Mouse (Mus musculus): Measurements from ENCODE around the gene Tcp10b. TPM values are rescaled to one million over a fixed set of nuclear protein-coding genes. Genes with fewer than 3 reads are reported as not detected.
A peak's percentile ranks its signal among the peaks of the same experiment; 100 is the strongest.
"Not testable (repeated sequence)": the region's sequence is repeated elsewhere in the genome, so short reads cannot be mapped to it uniquely, and the experiment has no call there.

Tcp10b gene
- polyA plus RNA-seq, 1 experiment from 2014 or later = not detected

DNA sequence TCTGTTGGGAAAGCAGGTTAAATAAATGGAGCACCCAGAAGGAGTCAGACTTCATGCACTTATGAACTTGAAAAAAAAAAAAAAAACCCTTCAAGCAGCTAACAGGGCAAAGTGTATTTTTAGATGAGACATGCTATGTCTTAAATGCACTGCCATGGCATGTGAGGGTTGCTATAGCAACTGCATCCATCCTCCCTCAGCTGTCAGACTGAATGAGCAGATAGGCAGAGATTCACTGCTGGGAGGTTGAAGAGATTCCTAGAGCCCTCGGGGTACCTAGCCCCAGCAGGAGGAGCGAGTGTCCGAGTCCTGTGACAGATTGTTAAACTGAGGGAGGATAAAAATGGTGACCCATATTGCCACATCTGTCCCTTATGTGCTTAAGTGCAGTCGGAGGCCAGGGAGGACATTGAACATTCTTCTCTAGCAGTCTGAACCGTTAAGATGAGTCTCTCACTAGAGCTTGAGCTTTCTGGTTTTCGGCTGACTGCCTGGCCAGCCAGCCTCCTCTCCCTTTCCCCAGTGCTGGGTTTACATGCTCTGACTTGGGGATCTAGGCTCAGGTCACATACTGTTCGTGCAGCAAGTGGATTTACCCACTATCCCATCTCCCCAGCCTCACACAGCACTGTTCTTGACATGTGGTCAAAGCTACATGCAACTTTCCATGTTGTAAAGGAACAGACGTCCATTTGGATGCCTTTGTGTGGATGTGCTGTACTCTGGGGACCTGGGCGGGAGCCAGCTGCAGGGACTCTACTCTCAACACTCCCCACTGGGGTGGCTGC lies 51.8 kb downstream of the Tcp10b start:
- ATAC-seq (replicated peaks) = peak; percentile 87
- H3K27me3 ChIP-seq; H3K36me3 ChIP-seq; H3K4me3 ChIP-seq; H3K4me2 ChIP-seq (replicated peaks); H3K4me1 ChIP-seq; H3K9ac ChIP-seq (replicated peaks); H3K9me3 ChIP-seq: not testable (repeated sequence)
- H3K27ac ChIP-seq (replicated peaks) = peak overlapping the region; percentile 37; the same call in 1 of the 2 replicates
- WGBS = 56% methylated on average over 3 of the region's 9 CpGs

DNA sequence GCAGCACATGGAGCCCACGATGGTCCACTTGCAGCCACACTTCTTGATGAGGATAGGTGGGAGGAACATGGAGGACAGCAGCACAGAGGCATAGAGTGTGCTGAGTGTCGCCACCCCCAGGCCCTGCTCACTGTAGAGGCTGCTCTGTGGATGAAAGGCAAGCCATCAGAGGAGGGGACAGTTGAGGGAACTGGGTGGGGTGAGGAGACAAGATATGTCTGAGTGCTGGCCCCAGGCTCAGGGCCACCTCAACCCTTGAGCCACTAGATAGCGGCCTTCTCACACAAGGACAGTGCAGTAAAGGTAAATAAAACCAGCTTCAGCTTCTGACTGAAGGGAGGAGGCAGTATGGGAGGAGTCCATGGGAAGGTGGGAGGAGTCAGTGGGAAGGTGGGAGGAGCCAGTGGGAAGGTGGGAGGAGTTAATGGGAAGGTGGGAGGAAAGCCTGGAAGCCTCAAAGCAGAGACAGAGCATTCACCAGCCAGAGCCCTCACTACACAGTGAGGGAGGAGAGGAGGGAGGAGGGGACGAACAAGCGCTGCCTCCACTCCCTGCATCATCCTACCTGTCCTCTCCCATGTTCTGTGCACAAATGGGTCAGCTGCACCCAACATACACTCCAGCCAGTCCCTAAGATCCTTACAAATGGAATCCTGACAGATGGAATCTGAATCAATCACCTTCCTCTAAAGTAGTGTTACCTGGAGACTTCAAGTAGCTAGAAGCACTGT lies 62.6 kb downstream of the Tcp10b start:
- peak; percentile 47; the same call in 1 of the 2 replicates for ATAC-seq (replicated peaks)
- not testable (repeated sequence) for H3K36me3 ChIP-seq; H3K4me2 ChIP-seq (replicated peaks); H3K4me1 ChIP-seq; H3K4me3 ChIP-seq; H3K27me3 ChIP-seq; H3K9me3 ChIP-seq; H3K27ac ChIP-seq (replicated peaks); H3K9ac ChIP-seq (replicated peaks)
- WGBS = 94% methylated on average over 2 of the region's 5 CpGs

DNA sequence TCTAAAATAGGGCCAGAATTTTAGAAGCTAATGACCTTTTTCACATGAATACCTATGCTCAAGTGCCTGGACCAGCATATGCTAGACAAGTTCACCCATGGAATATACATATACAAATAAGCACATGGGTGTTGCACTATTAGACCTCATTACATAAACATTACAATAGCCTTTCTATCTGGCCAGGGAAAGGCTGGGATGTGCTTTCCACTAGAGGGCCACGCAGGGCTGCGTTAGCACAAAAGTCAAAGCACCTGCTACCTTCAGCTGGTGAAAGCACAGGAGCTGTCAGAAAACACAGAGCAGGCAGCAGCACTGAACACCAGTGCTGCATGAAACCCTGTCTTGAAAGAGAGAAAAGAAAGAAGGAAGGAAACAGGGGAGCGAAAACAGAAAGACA lies 63.3 kb downstream of the Tcp10b start:
- ATAC-seq (replicated peaks); H3K4me2 ChIP-seq (replicated peaks); H3K27me3 ChIP-seq; H3K36me3 ChIP-seq; H3K27ac ChIP-seq (replicated peaks); H3K9ac ChIP-seq (replicated peaks); H3K4me1 ChIP-seq; H3K4me3 ChIP-seq; H3K9me3 ChIP-seq: not testable (repeated sequence)
- WGBS = 45% methylated on average over 3 of the region's 3 CpGs

DNA sequence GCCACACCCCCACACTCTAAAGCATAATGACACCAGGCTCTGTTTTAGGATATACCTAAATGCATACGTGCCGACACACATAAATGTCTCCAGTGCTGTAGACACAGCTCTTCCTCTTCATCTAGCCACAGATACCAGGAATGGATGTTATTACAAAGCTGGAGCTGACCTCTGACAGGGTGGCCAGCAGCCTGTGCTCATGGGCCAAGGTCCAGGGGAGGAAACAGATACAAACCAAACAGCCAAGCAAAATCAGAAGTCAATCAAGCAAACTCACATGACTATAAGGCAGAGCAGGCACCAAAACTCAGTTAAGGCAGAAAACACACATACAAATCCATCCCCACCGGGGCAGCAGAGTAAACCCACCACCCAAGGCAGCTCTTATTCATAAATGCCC lies 68.4 kb downstream of the Tcp10b start:
- not testable (repeated sequence) for H3K27ac ChIP-seq (replicated peaks); H3K36me3 ChIP-seq; H3K9me3 ChIP-seq; H3K4me2 ChIP-seq (replicated peaks); H3K9ac ChIP-seq (replicated peaks); ATAC-seq (replicated peaks); H3K4me1 ChIP-seq; H3K27me3 ChIP-seq; H3K4me3 ChIP-seq
- no CpG with 5 or more reads among the region's 3 CpGs for WGBS

DNA sequence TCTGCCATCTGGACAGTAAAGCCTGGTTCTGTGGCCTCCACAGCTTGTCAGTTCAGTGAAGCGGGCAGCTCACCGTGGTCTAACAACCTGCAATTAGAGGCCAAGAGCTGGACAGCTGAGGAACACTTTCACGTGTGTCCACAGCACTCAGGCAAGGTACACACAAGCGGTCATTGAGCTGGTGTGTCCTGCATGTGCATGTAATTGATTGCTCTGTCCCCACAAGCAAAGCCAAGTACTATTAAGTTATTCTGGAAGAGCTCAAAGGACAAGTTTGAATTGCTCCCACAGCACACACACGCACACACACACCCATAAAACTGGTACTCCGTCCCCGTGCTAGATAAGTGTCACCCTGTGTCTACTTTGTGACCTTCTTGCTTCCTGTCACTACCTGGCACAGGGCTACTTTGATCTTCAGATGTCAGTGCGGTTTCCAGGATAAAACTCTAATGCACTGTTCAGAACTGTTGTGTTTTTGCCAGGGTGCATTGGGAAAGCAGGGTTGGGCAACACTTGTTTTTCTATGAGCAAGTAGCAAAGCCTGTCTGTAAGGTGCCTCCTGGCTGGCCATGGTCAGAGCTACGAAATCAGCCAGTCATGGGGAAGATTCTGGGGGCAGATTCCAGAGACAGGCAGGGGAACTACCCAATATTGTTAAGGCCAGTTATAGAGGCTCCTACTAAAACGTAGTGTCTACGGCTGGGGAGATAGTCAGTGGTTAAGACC lies 69.0 kb downstream of the Tcp10b start:
- not testable (repeated sequence) for H3K27ac ChIP-seq (replicated peaks); H3K4me2 ChIP-seq (replicated peaks); H3K27me3 ChIP-seq; ATAC-seq (replicated peaks); H3K4me1 ChIP-seq; H3K9ac ChIP-seq (replicated peaks); H3K4me3 ChIP-seq; H3K36me3 ChIP-seq; H3K9me3 ChIP-seq
- WGBS = 90% methylated on average over 9 of the region's 11 CpGs

DNA sequence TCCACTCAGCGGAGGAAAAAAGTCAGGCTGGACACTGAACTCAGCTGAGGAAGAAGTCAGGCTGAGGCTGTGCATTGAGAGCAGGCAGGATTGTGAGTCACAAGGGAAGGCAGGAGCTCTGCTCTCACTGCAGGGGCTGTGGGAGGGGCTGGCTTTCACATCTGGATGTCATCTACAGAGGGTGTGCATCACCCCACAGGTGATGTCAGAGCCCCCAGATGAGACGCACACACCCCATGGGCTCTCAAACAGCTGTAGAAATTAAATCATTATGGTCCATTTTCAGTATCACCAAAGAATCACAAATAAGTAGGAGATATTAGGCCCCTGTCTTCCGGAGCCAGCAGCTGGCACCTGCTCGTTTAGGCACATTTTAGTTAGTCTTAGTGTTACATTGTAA lies 70.8 kb downstream of the Tcp10b start, which contains the start of gene Unc93a:
TSS of gene Unc93a (minus strand) at position 101 of the 400 bp plus-strand sequence.
- 74% methylated on average over 3 of the region's 4 CpGs for WGBS
- H3K27me3 ChIP-seq; H3K4me2 ChIP-seq (replicated peaks); H3K36me3 ChIP-seq; ATAC-seq (replicated peaks); H3K27ac ChIP-seq (replicated peaks); H3K4me1 ChIP-seq; H3K9ac ChIP-seq (replicated peaks); H3K9me3 ChIP-seq; H3K4me3 ChIP-seq: not testable (repeated sequence)

Other genes with a start within 250 kb of the Tcp10b start
- gene Mas1, start 193.0 kb upstream of the Tcp10b start, polyA plus RNA-seq (2015; fragmentation: Nextera tagmentation; extraction: Ambion mirVana) = 0.23 and 0.28 TPM in 2 replicates
- not detected in 2 replicates for gene Mrgprh, start 185.1 kb upstream of the Tcp10b start, polyA plus RNA-seq (2015; fragmentation: Nextera tagmentation; extraction: Ambion mirVana)
- 1.9 and 2.2 TPM in 2 replicates for gene Pnldc1, start 150.9 kb upstream of the Tcp10b start, polyA plus RNA-seq (2015; fragmentation: Nextera tagmentation; extraction: Ambion mirVana)
- gene Tcp1, start 145.4 kb upstream of the Tcp10b start, polyA plus RNA-seq (2015; fragmentation: Nextera tagmentation; extraction: Ambion mirVana) = 425 and 442 TPM in 2 replicates
- gene Mrpl18, start 144.8 kb upstream of the Tcp10b start, polyA plus RNA-seq (2015; fragmentation: Nextera tagmentation; extraction: Ambion mirVana) = 141 and 143 TPM in 2 replicates
- gene Acat3, start 120.5 kb upstream of the Tcp10b start, polyA plus RNA-seq (2015; fragmentation: Nextera tagmentation; extraction: Ambion mirVana) = 1.00 and 1.0 TPM in 2 replicates
- gene Acat2, start 100.4 kb upstream of the Tcp10b start, polyA plus RNA-seq (2015; fragmentation: Nextera tagmentation; extraction: Ambion mirVana) = 323 TPM in 2 replicates
- 157 and 161 TPM in 2 replicates for gene Wtap, start 66.9 kb upstream of the Tcp10b start, polyA plus RNA-seq (2015; fragmentation: Nextera tagmentation; extraction: Ambion mirVana)
- 113 and 121 TPM in 2 replicates for gene Sod2, start 54.3 kb upstream of the Tcp10b start, polyA plus RNA-seq (2015; fragmentation: Nextera tagmentation; extraction: Ambion mirVana)
- 0.32 TPM in 1 of 2 replicates, not detected in the other for gene Gpr31b, start 8.8 kb upstream of the Tcp10b start, polyA plus RNA-seq (2015; fragmentation: Nextera tagmentation; extraction: Ambion mirVana)
- 0.06 TPM in 1 of 2 replicates, not detected in the other for gene Unc93a, start 70.7 kb downstream of the Tcp10b start, polyA plus RNA-seq (2015; fragmentation: Nextera tagmentation; extraction: Ambion mirVana)
- not detected in 2 replicates for gene Smok2a, start 160.1 kb downstream of the Tcp10b start, polyA plus RNA-seq (2015; fragmentation: Nextera tagmentation; extraction: Ambion mirVana)
- not detected in 2 replicates for gene Smok2b, start 169.2 kb downstream of the Tcp10b start, polyA plus RNA-seq (2015; fragmentation: Nextera tagmentation; extraction: Ambion mirVana)